In genomic region chr3:87947811-87948199, GRCm38 (mm10) we compare ENCODE assay signal across 8 mouse cellular contexts. TPM values are rescaled to one million over a fixed set of nuclear protein-coding genes. Genes with fewer than 3 reads are reported as not detected.
DNase-seq lines count a peak whose midpoint lies in the region; ATAC-seq and TF ChIP-seq lines count a peak whose summit lies in the region.

No protein-coding gene starts in this region.

- no peak for TF ChIP-seq CTCF in lung, adult 2 months (IDR thresholded peaks at IDR 0.05; ENCODE audit: insufficient read depth, low read length)
- TF ChIP-seq CTCF in stomach, postnatal 0 days (IDR thresholded peaks at IDR 0.05; ENCODE audit: low read depth): no peak

- no peak for TF ChIP-seq EP300 in stomach, postnatal 0 days (optimal IDR thresholded peaks at IDR 0.05)

- H3K4me3 ChIP-seq in lung, embryonic 15.5 days: peak overlapping the region; percentile 29
- H3K4me3 ChIP-seq in lung, adult 2 months (replicated peaks; ENCODE audit: extremely low read depth, low read depth, low read length): no peak overlapping the region
- H3K4me3 ChIP-seq in forebrain, embryonic 15.5 days: peak overlapping the region; percentile 36
- H3K4me3 ChIP-seq in liver, embryonic 15.5 days (replicated peaks): no peak overlapping the region
- peak overlapping the region; percentile 22 for H3K4me3 ChIP-seq in stomach, postnatal 0 days (ENCODE audit: low read depth, low read length)

- H3K27me3 ChIP-seq in lung, embryonic 15.5 days: peaks cover 25% of the 10 kb centered on the region; the same call in 1 of the 2 replicates
- no peaks in the 10 kb centered on the region for H3K27me3 ChIP-seq in forebrain, embryonic 15.5 days
- peaks cover 87% of the 10 kb centered on the region for H3K27me3 ChIP-seq in liver, embryonic 15.5 days
- H3K27me3 ChIP-seq in stomach, postnatal 0 days (ENCODE audit: control insufficient read depth, insufficient read depth, low read length): no peaks in the 10 kb centered on the region

- no peak for TF ChIP-seq POLR2A in lung, adult 2 months (IDR thresholded peaks at IDR 0.05; ENCODE audit: borderline replicate concordance, extremely low read depth, low read depth, low read length)

- peak overlapping the region; percentile 70 for H3K4me2 ChIP-seq in lung, embryonic 15.5 days
- peak overlapping the region; percentile 69 for H3K4me2 ChIP-seq in forebrain, embryonic 15.5 days (replicated peaks)
- peak overlapping the region; percentile 44 for H3K4me2 ChIP-seq in liver, embryonic 15.5 days
- H3K4me2 ChIP-seq in stomach, postnatal 0 days (replicated peaks; ENCODE audit: low read depth): peak overlapping the region; percentile 50

- no peaks in the 10 kb centered on the region for H3K9me3 ChIP-seq in lung, embryonic 15.5 days
- no peaks in the 10 kb centered on the region for H3K9me3 ChIP-seq in forebrain, embryonic 15.5 days
- no peaks in the 10 kb centered on the region for H3K9me3 ChIP-seq in liver, embryonic 15.5 days (replicated peaks)
- H3K9me3 ChIP-seq in stomach, postnatal 0 days (ENCODE audit: control insufficient read depth, low read length): no peaks in the 10 kb centered on the region

- ATAC-seq in lung, embryonic 15.5 days (ENCODE audit: borderline replicate concordance, extremely low read depth, low FRiP score, low TSS enrichment): no peak
- ATAC-seq in forebrain, embryonic 15.5 days (replicated peaks): no peak
- ATAC-seq in liver, embryonic 15.5 days (ENCODE audit: insufficient read depth): no peak
- ATAC-seq in stomach, postnatal 0 days (ENCODE audit: low FRiP score, low TSS enrichment): no peak
- ATAC-seq in erythroid progenitor cell, adult 5-6 weeks (replicated peaks; ENCODE audit: low FRiP score, poor library complexity, severe bottlenecking): no peak

- H3K9ac ChIP-seq in lung, embryonic 15.5 days: peak overlapping the region; percentile 31
- H3K9ac ChIP-seq in forebrain, embryonic 15.5 days (replicated peaks): peak overlapping the region; percentile 40
- no peak overlapping the region for H3K9ac ChIP-seq in liver, embryonic 15.5 days
- H3K9ac ChIP-seq in stomach, postnatal 0 days (ENCODE audit: low read length): 0 out of 2 replicates have a peak overlapping the region, but pooled peaks have one; percentile 31

- peaks cover 66% of the 10 kb centered on the region for H3K4me1 ChIP-seq in lung, embryonic 15.5 days
- no peaks in the 10 kb centered on the region for H3K4me1 ChIP-seq in lung, adult 2 months (ENCODE audit: control insufficient read depth, insufficient read depth, low read length)
- peaks cover 62% of the 10 kb centered on the region for H3K4me1 ChIP-seq in forebrain, embryonic 15.5 days
- H3K4me1 ChIP-seq in liver, embryonic 15.5 days (replicated peaks): peaks cover 26% of the 10 kb centered on the region
- peaks cover 3% of the 10 kb centered on the region for H3K4me1 ChIP-seq in stomach, postnatal 0 days (replicated peaks; ENCODE audit: control insufficient read depth, insufficient read depth)

- no peak for DNase-seq in lung, adult 2 months
- DNase-seq in stomach, postnatal 0 days (ENCODE audit: low spot score): no peak
- no peak for DNase-seq in right cerebral cortex, postnatal 25 days
- no peak for DNase-seq in cerebellum, adult 8-10 months

- no peaks in the 10 kb centered on the region for H3K36me3 ChIP-seq in lung, embryonic 15.5 days
- no peaks in the 10 kb centered on the region for H3K36me3 ChIP-seq in forebrain, embryonic 15.5 days
- peaks cover 8% of the 10 kb centered on the region; the same call in 1 of the 2 replicates for H3K36me3 ChIP-seq in liver, embryonic 15.5 days (replicated peaks)
- no peaks in the 10 kb centered on the region for H3K36me3 ChIP-seq in stomach, postnatal 0 days (ENCODE audit: control insufficient read depth, insufficient read depth, low read length)

- under 1% methylated on average over 17 of the region's 17 CpGs for WGBS in lung, embryonic 15.5 days
- WGBS in lung, adult 2 months: 2% methylated on average over 17 of the region's 17 CpGs
- WGBS in forebrain, embryonic 15.5 days: 0% methylated on average over 17 of the region's 17 CpGs
- WGBS in liver, embryonic 15.5 days (ENCODE audit: insufficient replicate concordance): 3% methylated on average over 17 of the region's 17 CpGs
- WGBS in stomach, postnatal 0 days: 2% methylated on average over 16 of the region's 17 CpGs

- H3K27ac ChIP-seq in lung, embryonic 15.5 days: no peak overlapping the region
- H3K27ac ChIP-seq in forebrain, embryonic 15.5 days (replicated peaks): no peak overlapping the region
- H3K27ac ChIP-seq in liver, embryonic 15.5 days (replicated peaks): no peak overlapping the region
- no peak overlapping the region for H3K27ac ChIP-seq in stomach, postnatal 0 days (replicated peaks)

RNA-seq across cellular contexts. Expression of gene Crabp2, which starts 0.7 kb away (rescaled TPM):
- 8.1 and 10.4 TPM in 2 replicates for polyA plus RNA-seq in lung, embryonic 15.5 days (2015; fragmentation: Nextera tagmentation; extraction: Ambion mirVana)
- polyA plus RNA-seq in lung, adult 2 months (2012; rRNA removed): 15.1 TPM in 1 of 2 replicates, not detected in the other
- 14.9 and 18.4 TPM in 2 replicates for polyA plus RNA-seq in forebrain, embryonic 15.5 days (2015; fragmentation: Nextera tagmentation; extraction: Ambion mirVana)
- 0.31 and 0.75 TPM in 2 replicates for polyA plus RNA-seq in liver, embryonic 15.5 days (2015; fragmentation: Nextera tagmentation; extraction: Ambion mirVana)
- 40.4 and 44.3 TPM in 2 replicates for polyA plus RNA-seq in stomach, postnatal 0 days (2015; fragmentation: Nextera tagmentation; extraction: Ambion mirVana)
- not detected in 2 replicates for total RNA-seq in erythroid progenitor cell, adult 5-6 weeks (2015; ENCODE audit: low replicate concordance)
- not detected in 2 replicates for total RNA-seq in erythroid progenitor cell, adult 5-6 weeks (2017; ENCODE audit: low replicate concordance)

RNA-seq across cellular contexts. Expression of gene Rrnad1, which starts 17.3 kb away (rescaled TPM):
- polyA plus RNA-seq in lung, embryonic 15.5 days (2015; fragmentation: Nextera tagmentation; extraction: Ambion mirVana): 18.3 and 18.5 TPM in 2 replicates
- polyA plus RNA-seq in lung, adult 2 months (2012; rRNA removed): 28.3 and 29.7 TPM in 2 replicates
- polyA plus RNA-seq in forebrain, embryonic 15.5 days (2015; fragmentation: Nextera tagmentation; extraction: Ambion mirVana): 20.1 and 20.2 TPM in 2 replicates
- 5.6 and 6.3 TPM in 2 replicates for polyA plus RNA-seq in liver, embryonic 15.5 days (2015; fragmentation: Nextera tagmentation; extraction: Ambion mirVana)
- 7.1 and 7.6 TPM in 2 replicates for polyA plus RNA-seq in stomach, postnatal 0 days (2015; fragmentation: Nextera tagmentation; extraction: Ambion mirVana)
- total RNA-seq in erythroid progenitor cell, adult 5-6 weeks (2015; ENCODE audit: low replicate concordance): 2.5 and 5.0 TPM in 2 replicates
- total RNA-seq in erythroid progenitor cell, adult 5-6 weeks (2017; ENCODE audit: low replicate concordance): 4.9 and 5.3 TPM in 2 replicates

RNA-seq across cellular contexts. Expression of gene Isg20l2, which starts 17.7 kb away (rescaled TPM):
- 60.1 and 63.0 TPM in 2 replicates for polyA plus RNA-seq in lung, embryonic 15.5 days (2015; fragmentation: Nextera tagmentation; extraction: Ambion mirVana)
- polyA plus RNA-seq in lung, adult 2 months (2012; rRNA removed): 10.7 and 12.8 TPM in 2 replicates
- polyA plus RNA-seq in forebrain, embryonic 15.5 days (2015; fragmentation: Nextera tagmentation; extraction: Ambion mirVana): 49.7 and 50.0 TPM in 2 replicates
- polyA plus RNA-seq in liver, embryonic 15.5 days (2015; fragmentation: Nextera tagmentation; extraction: Ambion mirVana): 21.0 and 22.9 TPM in 2 replicates
- 20.2 and 21.5 TPM in 2 replicates for polyA plus RNA-seq in stomach, postnatal 0 days (2015; fragmentation: Nextera tagmentation; extraction: Ambion mirVana)
- total RNA-seq in erythroid progenitor cell, adult 5-6 weeks (2015; ENCODE audit: low replicate concordance): 13.3 and 16.8 TPM in 2 replicates
- total RNA-seq in erythroid progenitor cell, adult 5-6 weeks (2017; ENCODE audit: low replicate concordance): 11.6 and 11.7 TPM in 2 replicates

RNA-seq across cellular contexts. Expression of gene Nes, which starts 23.1 kb away (rescaled TPM):
- polyA plus RNA-seq in lung, embryonic 15.5 days (2015; fragmentation: Nextera tagmentation; extraction: Ambion mirVana): 30.1 and 32.4 TPM in 2 replicates
- 26.4 and 31.4 TPM in 2 replicates for polyA plus RNA-seq in lung, adult 2 months (2012; rRNA removed)
- 50.0 and 56.7 TPM in 2 replicates for polyA plus RNA-seq in forebrain, embryonic 15.5 days (2015; fragmentation: Nextera tagmentation; extraction: Ambion mirVana)
- 2.2 and 2.3 TPM in 2 replicates for polyA plus RNA-seq in liver, embryonic 15.5 days (2015; fragmentation: Nextera tagmentation; extraction: Ambion mirVana)
- polyA plus RNA-seq in stomach, postnatal 0 days (2015; fragmentation: Nextera tagmentation; extraction: Ambion mirVana): 5.3 and 5.7 TPM in 2 replicates
- not detected in 2 replicates for total RNA-seq in erythroid progenitor cell, adult 5-6 weeks (2015; ENCODE audit: low replicate concordance)
- total RNA-seq in erythroid progenitor cell, adult 5-6 weeks (2017; ENCODE audit: low replicate concordance): not detected in 2 replicates

RNA-seq across cellular contexts. Expression of gene Mrpl24, which starts 28.5 kb away (rescaled TPM):
- 70.5 and 70.9 TPM in 2 replicates for polyA plus RNA-seq in lung, embryonic 15.5 days (2015; fragmentation: Nextera tagmentation; extraction: Ambion mirVana)
- polyA plus RNA-seq in lung, adult 2 months (2012; rRNA removed): 26.7 and 45.8 TPM in 2 replicates
- 62.7 and 68.2 TPM in 2 replicates for polyA plus RNA-seq in forebrain, embryonic 15.5 days (2015; fragmentation: Nextera tagmentation; extraction: Ambion mirVana)
- polyA plus RNA-seq in liver, embryonic 15.5 days (2015; fragmentation: Nextera tagmentation; extraction: Ambion mirVana): 30.7 and 33.5 TPM in 2 replicates
- polyA plus RNA-seq in stomach, postnatal 0 days (2015; fragmentation: Nextera tagmentation; extraction: Ambion mirVana): 61.4 and 63.4 TPM in 2 replicates
- 68.1 and 70.4 TPM in 2 replicates for total RNA-seq in erythroid progenitor cell, adult 5-6 weeks (2015; ENCODE audit: low replicate concordance)
- 31.3 and 38.0 TPM in 2 replicates for total RNA-seq in erythroid progenitor cell, adult 5-6 weeks (2017; ENCODE audit: low replicate concordance)

Comparison
In these comparisons a context has a peak if more than half of its experiments do, and no peak if none do; other contexts are left out.
1. H3K4me3 ChIP-seq: peak in lung, embryonic 15.5 days (single experiment), forebrain, embryonic 15.5 days (single experiment) and stomach, postnatal 0 days (single experiment); none in lung, adult 2 months (single experiment) and liver, embryonic 15.5 days (single experiment).
2. Peak in every context shown above with its lines, with median percentiles within 50 percentile points of each other: H3K4me2 ChIP-seq.